ENCODE assay signal across 17 mouse cellular contexts in the genomic region with DNA sequence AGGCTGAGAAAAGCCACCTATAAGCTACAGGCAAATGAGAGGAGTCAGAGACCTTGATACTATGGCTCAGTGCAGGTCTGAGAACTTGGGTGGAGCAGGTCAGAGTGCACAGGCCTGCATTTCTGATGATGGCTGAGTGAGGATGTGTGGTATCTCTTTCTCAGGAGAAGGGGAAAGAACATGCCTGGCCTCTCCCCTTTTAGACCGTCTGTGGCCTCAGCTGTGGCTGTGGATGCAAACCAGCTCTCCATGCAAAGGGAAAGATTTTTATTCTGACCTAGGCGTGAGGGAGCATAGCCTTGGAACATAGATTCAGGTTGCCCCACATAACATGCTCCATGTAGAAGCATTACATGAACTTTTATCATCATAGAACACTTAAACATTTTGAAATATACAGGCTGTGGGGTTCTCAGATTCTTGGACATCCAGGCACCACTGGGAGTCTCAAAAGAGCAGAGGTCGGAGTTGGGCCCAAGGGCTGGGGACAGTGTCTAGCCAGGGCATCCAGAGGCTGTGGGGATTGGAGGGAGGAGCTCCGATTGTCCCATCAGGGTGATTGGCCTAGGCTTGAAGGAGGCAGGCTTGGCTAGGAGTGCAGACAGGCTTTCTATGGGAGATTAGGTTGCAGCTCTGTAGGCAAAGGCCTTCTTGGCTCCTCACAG. TPM values are rescaled to one million over a fixed set of nuclear protein-coding genes. Genes with fewer than 3 reads are reported as not detected.
DNase-seq lines count a peak whose midpoint lies in the region.
"Had no signal": no experiment of that assay in that cellular context is flagged by ENCODE, and none has a peak within 500 bp of the region (broad histone marks: within the 10 kb centered on the region; RNA-seq: fewer than 3 reads in every experiment).

No protein-coding gene starts in this region.

- peak; percentile 63 for DNase-seq in heart, adult 11 months
- DNase-seq in heart, adult 9 months (ENCODE audit: low spot score in 2 of 2): no peak
- peak; percentile 60 for DNase-seq in heart, embryonic 10.5 days (ENCODE audit: low spot score)
- DNase-seq in heart, postnatal 25 days (ENCODE audit: low spot score): no peak
- DNase-seq: adrenal gland, adult 2 months; adrenal gland, adult 8-10 months; adrenal gland, postnatal 10 days; adrenal gland, postnatal 14 days; adrenal gland, postnatal 25 days; adrenal gland, postnatal 36 days; B cell, adult 2 months; cerebellum, adult 11 months; cerebellum, adult 11-12 months; cerebellum, adult 18-20 months had no signal

- H3K4me3 ChIP-seq in heart, embryonic 10.5 days: no peak overlapping the region

- intact Hi-C loops in heart, postnatal 25 days (cut with DNase I): no loop called here

- no peaks in the 10 kb centered on the region for H3K9me3 ChIP-seq in heart, embryonic 10.5 days

- no peak overlapping the region for H3K27ac ChIP-seq in heart, embryonic 10.5 days

- WGBS in heart, embryonic 10.5 days: 57% methylated on average over 4 of the region's 4 CpGs

- no peaks in the 10 kb centered on the region for H3K36me3 ChIP-seq in heart, embryonic 10.5 days
- H3K36me3 ChIP-seq: G1E had no signal

- no peaks in the 10 kb centered on the region for H3K27me3 ChIP-seq in heart, embryonic 10.5 days (ENCODE audit: insufficient read depth, poor library complexity, severe bottlenecking)
- H3K27me3 ChIP-seq: CH12.LX, Patski had no signal

- H3K4me1 ChIP-seq in heart, embryonic 10.5 days: no peaks in the 10 kb centered on the region

RNA-seq across cellular contexts. Expression of a gene that starts 7.7 kb away (rescaled TPM):
- 332 and 445 TPM in 2 replicates for polyA plus RNA-seq in heart, embryonic 10.5 days (2016; fragmentation: Nextera tagmentation; extraction: Ambion mirVana)
- 100 to 1,000 TPM; 896 to 959 TPM for total RNA-seq in heart, postnatal 25 days (2021)

RNA-seq across cellular contexts. Expression of a gene that starts 33.4 kb away (rescaled TPM):
- polyA plus RNA-seq in heart, embryonic 10.5 days (2016; fragmentation: Nextera tagmentation; extraction: Ambion mirVana): 3.5 and 7.2 TPM in 2 replicates
- 1 to 10 TPM; 9.0 to 9.3 TPM for total RNA-seq in heart, postnatal 25 days (2021)

Comparison
In these comparisons a context has a peak if more than half of its experiments do, and no peak if none do; other contexts are left out.
1. DNase-seq: peak in heart, adult 11 months (single experiment) and heart, embryonic 10.5 days (single experiment); none in heart, adult 9 months (0 of 2) and heart, postnatal 25 days (single experiment).